27 mouse cellular contexts compared by ENCODE assay signal in genomic region chr7:27366082-27366844, GRCm38 (mm10). TPM values are rescaled to one million over a fixed set of nuclear protein-coding genes. Genes with fewer than 3 reads are reported as not detected.
DNase-seq lines count a peak whose midpoint lies in the region; ATAC-seq and TF ChIP-seq lines count a peak whose summit lies in the region.
"Had no signal": no experiment of that assay in that cellular context is flagged by ENCODE, and none has a peak within 500 bp of the region (broad histone marks: within the 10 kb centered on the region; RNA-seq: fewer than 3 reads in every experiment).

No protein-coding gene starts in this region.

- no peak for ATAC-seq in frontal cortex, adult (ENCODE audit: low TSS enrichment)
- ATAC-seq: inflammation-experienced regulatory T-cells, adult 6 months; lung, postnatal 0 days had no signal

- TF ChIP-seq POLR2A in ES-Bruce4 (IDR thresholded peaks at IDR 0.05; ENCODE audit: insufficient read depth, low read length) (no peak), MEL (IDR thresholded peaks at IDR 0.05; ENCODE audit: control insufficient read depth in 1 of 2, insufficient read depth in 1 of 2, low read depth in 1 of 2, low read length in 2 of 2, poor library complexity in 1 of 2) (no peak)

- no peaks in the 10 kb centered on the region for H3K36me3 ChIP-seq in ES-Bruce4 (ENCODE audit: control insufficient read depth, insufficient read depth, low read length, poor library complexity, severe bottlenecking)
- H3K36me3 ChIP-seq in MEL (ENCODE audit: control insufficient read depth in 1 of 2, insufficient read depth in 2 of 2, low read length in 2 of 2), result no peaks in the 10 kb centered on the region
- no peaks in the 10 kb centered on the region for H3K36me3 ChIP-seq in limb, embryonic 10.5 days
- H3K36me3 ChIP-seq: forebrain, embryonic 12.5 days; hindbrain, embryonic 10.5 days; liver, embryonic 15.5 days had no signal

- H3K27me3 ChIP-seq in ES-Bruce4 (ENCODE audit: control insufficient read depth, insufficient read depth, low read length, poor library complexity, severe bottlenecking) (no peaks in the 10 kb centered on the region), MEL (ENCODE audit: control insufficient read depth in 1 of 2, insufficient read depth in 2 of 2, low read length in 2 of 2) (no peaks in the 10 kb centered on the region)
- peaks cover 98% of the 10 kb centered on the region for H3K27me3 ChIP-seq in limb, embryonic 10.5 days (ENCODE audit: low read depth, poor library complexity, severe bottlenecking)

- TF ChIP-seq CTCF in ES-Bruce4 (IDR thresholded peaks at IDR 0.05; ENCODE audit: low read depth, low read length) (no peak), MEL (IDR thresholded peaks at IDR 0.05 in 2 of 3, conservative IDR thresholded peaks at IDR 0.05 in 1 of 3; ENCODE audit: control insufficient read depth in 1 of 3, insufficient read depth in 1 of 3, low read depth in 2 of 3, low read length in 3 of 3, poor library complexity in 1 of 3, severe bottlenecking in 1 of 3) (no peak)

- TF ChIP-seq EP300 in ES-Bruce4 (IDR thresholded peaks at IDR 0.05; ENCODE audit: insufficient read depth, low read depth, low read length), result 0 out of 2 replicates have a peak, but pooled peaks have one; percentile 5
- no peak for TF ChIP-seq EP300 in MEL (IDR thresholded peaks at IDR 0.05; ENCODE audit: low read depth in 1 of 2, low read length in 2 of 2)

- H3K27ac ChIP-seq in ES-Bruce4 (ENCODE audit: insufficient read depth, low read length) (no peak overlapping the region), MEL (ENCODE audit: control insufficient read depth, low read depth, low read length) (no peak overlapping the region)
- H3K27ac ChIP-seq in limb, embryonic 10.5 days, result no peak overlapping the region
- H3K27ac ChIP-seq: forebrain, embryonic 12.5 days; hindbrain, embryonic 10.5 days; liver, embryonic 15.5 days; stomach, postnatal 0 days had no signal

- DNase-seq in left cerebral cortex, adult 18-20 months (ENCODE audit: low spot score in 2 of 2), result peak; percentile 60 to 67
- no peak for DNase-seq in left cerebral cortex, adult 11 months (ENCODE audit: low spot score)
- DNase-seq in MEL (ENCODE audit: low read depth, low spot score), result peak; percentile 53
- DNase-seq in limb, embryonic 10.5 days (ENCODE audit: low spot score), result peak; percentile 37
- no peak for DNase-seq in adrenal gland, adult 2 months
- DNase-seq: cerebellum, adult 9-10 months; gastrocnemius, postnatal 25 days; kidney, adult 2 months; kidney, postnatal 14 days; midbrain, embryonic 14.5 days; thymus, postnatal 25 days had no signal

- H3K4me1 ChIP-seq in ES-Bruce4 (ENCODE audit: control insufficient read depth, insufficient read depth, low read length) (peaks cover 6% of the 10 kb centered on the region), MEL (ENCODE audit: control insufficient read depth in 1 of 2, insufficient read depth in 2 of 2, low read length in 2 of 2) (peaks cover 0 to 18% of the 10 kb centered on the region in 2 experiments; a peak in 3 of 4 replicates)
- H3K4me1 ChIP-seq in limb, embryonic 10.5 days, result peaks cover 19% of the 10 kb centered on the region

- TF ChIP-seq RAD21 in MEL (IDR thresholded peaks at IDR 0.05; ENCODE audit: low read depth, low read length), result no peak

- H3K4me3 ChIP-seq in ES-Bruce4 (ENCODE audit: low read depth, low read length), result peak overlapping the region; percentile 20
- no peak overlapping the region; a peak in 1 of 4 replicates for H3K4me3 ChIP-seq in MEL (ENCODE audit: control insufficient read depth in 1 of 2, insufficient read depth in 1 of 2, low read depth in 2 of 2, low read length in 2 of 2)
- no peak overlapping the region for H3K4me3 ChIP-seq in limb, embryonic 10.5 days
- H3K4me3 ChIP-seq: forebrain, embryonic 12.5 days; hindbrain, embryonic 10.5 days; liver, embryonic 15.5 days; myocyte had no signal

- no peak overlapping the region for H3K9ac ChIP-seq in ES-Bruce4 (ENCODE audit: low read depth, poor library complexity, severe bottlenecking)
- no peak overlapping the region for H3K9ac ChIP-seq in MEL (ENCODE audit: control insufficient read depth, low read depth, low read length, poor library complexity, severe bottlenecking)
- H3K9ac ChIP-seq: forebrain, embryonic 12.5 days; liver, embryonic 15.5 days had no signal

- H3K9me3 ChIP-seq in ES-Bruce4 (replicated peaks; ENCODE audit: control insufficient read depth, insufficient read depth, low read length, poor library complexity, severe bottlenecking) (no peaks in the 10 kb centered on the region), MEL (replicated peaks; ENCODE audit: insufficient read depth, low read length) (no peaks in the 10 kb centered on the region)
- H3K9me3 ChIP-seq in limb, embryonic 10.5 days (replicated peaks), result peaks cover 5% of the 10 kb centered on the region; the same call in 1 of the 2 replicates
- H3K9me3 ChIP-seq: liver, embryonic 15.5 days had no signal

- H3K79me2 ChIP-seq in MEL (ENCODE audit: control insufficient read depth, insufficient read depth, low read length, poor library complexity), result no peaks in the 10 kb centered on the region

- 51% methylated on average over 21 of the region's 21 CpGs for WGBS in limb, embryonic 10.5 days

TF ChIP-seq in MEL, 35 proteins besides CTCF, POLR2A, EP300 and RAD21:
- TF ChIP-seq UBTF (IDR thresholded peaks at IDR 0.05; ENCODE audit: borderline replicate concordance, insufficient read depth, low read depth, low read length) (no peak), MYC (IDR thresholded peaks at IDR 0.05; ENCODE audit: low read depth, low read length) (no peak)

RNA-seq across cellular contexts. Expression of gene Gm20479, which starts 9.0 kb away (rescaled TPM):
- not detected for total RNA-seq in left cerebral cortex, adult 18-20 months (2021)
- polyA plus RNA-seq in ES-Bruce4 (2011; ENCODE audit: insufficient read depth, insufficient read length, low read depth, missing spikeins) (15.8 and 17.1 TPM in 2 replicates), MEL (2012; ENCODE audit: insufficient read depth in 1 of 2, insufficient read length in 2 of 2, low read depth in 1 of 2, low replicate concordance in 2 of 2, missing spikeins in 1 of 2) (1 to 10 TPM in 1 of 2 experiments, not detected in 1; 2.7 TPM)
- total RNA-seq in MEL (2012; rRNA removed), result 0.42 TPM in 1 of 2 replicates, not detected in the other
- not detected in 2 replicates for polyA plus RNA-seq in limb, embryonic 10.5 days (2016; fragmentation: Nextera tagmentation; extraction: Ambion mirVana)
- 1 to 10 TPM in 1 of 2 experiments, not detected in 1; 6.3 TPM for total RNA-seq in adrenal gland, adult 2 months (2021)
- 0.28 TPM in 2 replicates for polyA plus RNA-seq in adrenal gland, adult 2 months (2012; rRNA removed)
- total RNA-seq: gastrocnemius, postnatal 25 days; layer of hippocampus, adult 8-10 months; megakaryocyte, adult 5-6 weeks had no signal
- polyA plus RNA-seq: C2C12; embryonic facial prominence, embryonic 11.5 days; forebrain, embryonic 12.5 days; frontal cortex, adult 2 months; hindbrain, embryonic 10.5 days; kidney, adult 2 months; limb, embryonic 14.5 days; lung, postnatal 0 days; midbrain, embryonic 14.5 days; neural tube, embryonic 14.5 days had no signal

RNA-seq across cellular contexts. Expression of gene Shkbp1, which starts 10.4 kb away (rescaled TPM):
- total RNA-seq in left cerebral cortex, adult 18-20 months (2021), result 10 to 100 TPM; 27.9 to 33.2 TPM
- polyA plus RNA-seq in ES-Bruce4 (2011; ENCODE audit: insufficient read depth, insufficient read length, low read depth, missing spikeins) (43.6 and 44.5 TPM in 2 replicates), MEL (2012; ENCODE audit: insufficient read depth in 1 of 2, insufficient read length in 2 of 2, low read depth in 1 of 2, low replicate concordance in 2 of 2, missing spikeins in 1 of 2) (10 to 100 TPM in 1 of 2 experiments, not detected in 1; 77.0 TPM)
- 24.2 and 25.4 TPM in 2 replicates for total RNA-seq in MEL (2012; rRNA removed)
- polyA plus RNA-seq in limb, embryonic 10.5 days (2016; fragmentation: Nextera tagmentation; extraction: Ambion mirVana), result 46.1 and 61.2 TPM in 2 replicates
- 10 to 100 TPM; 11.3 to 22.5 TPM for total RNA-seq in adrenal gland, adult 2 months (2021)
- polyA plus RNA-seq in adrenal gland, adult 2 months (2012; rRNA removed), result 60.8 and 74.5 TPM in 2 replicates

RNA-seq across cellular contexts. Expression of gene Ltbp4, which starts 28.8 kb away (rescaled TPM):
- 10 to 100 TPM; 42.2 to 46.6 TPM for total RNA-seq in left cerebral cortex, adult 18-20 months (2021)
- polyA plus RNA-seq in ES-Bruce4 (2011; ENCODE audit: insufficient read depth, insufficient read length, low read depth, missing spikeins), result 66.8 and 72.5 TPM in 2 replicates
- total RNA-seq in MEL (2012; rRNA removed), result 2.2 and 2.9 TPM in 2 replicates
- 10 to 100 TPM in 1 of 2 experiments, not detected in 1; 14.2 TPM for polyA plus RNA-seq in MEL (2012; ENCODE audit: insufficient read depth in 1 of 2, insufficient read length in 2 of 2, low read depth in 1 of 2, low replicate concordance in 2 of 2, missing spikeins in 1 of 2)
- polyA plus RNA-seq in limb, embryonic 10.5 days (2016; fragmentation: Nextera tagmentation; extraction: Ambion mirVana), result 6.7 and 10.6 TPM in 2 replicates
- 10 to 100 TPM; 70.3 to 94.7 TPM for total RNA-seq in adrenal gland, adult 2 months (2021)
- 253 and 263 TPM in 2 replicates for polyA plus RNA-seq in adrenal gland, adult 2 months (2012; rRNA removed)
- total RNA-seq: megakaryocyte, adult 5-6 weeks had no signal

Comparison
In these comparisons a context has a peak if more than half of its experiments do, and no peak if none do; other contexts are left out.
1. DNase-seq: peak in left cerebral cortex, adult 18-20 months (2 of 2), MEL (single experiment) and limb, embryonic 10.5 days (single experiment); none in left cerebral cortex, adult 11 months (single experiment) and adrenal gland, adult 2 months (single experiment).